Mouse (Mus musculus) megakaryocyte, embryonic 14.5 days (primary cell): ENCODE measurements around the gene Zbtb20.

Source experiments
- FLI1 ChIP-seq: IDR thresholded peaks from 2 replicates; pipeline ENCODE4 v1.6.1; 2012; ENCODE audit warnings: low read length, inconsistent platforms, mixed read lengths
- GATA1 ChIP-seq: IDR thresholded peaks from 3 replicates; pipeline ENCODE4 v1.6.1; 2012; ENCODE audit warnings: mixed read lengths, low read length, inconsistent platforms, borderline replicate concordance

DNA sequence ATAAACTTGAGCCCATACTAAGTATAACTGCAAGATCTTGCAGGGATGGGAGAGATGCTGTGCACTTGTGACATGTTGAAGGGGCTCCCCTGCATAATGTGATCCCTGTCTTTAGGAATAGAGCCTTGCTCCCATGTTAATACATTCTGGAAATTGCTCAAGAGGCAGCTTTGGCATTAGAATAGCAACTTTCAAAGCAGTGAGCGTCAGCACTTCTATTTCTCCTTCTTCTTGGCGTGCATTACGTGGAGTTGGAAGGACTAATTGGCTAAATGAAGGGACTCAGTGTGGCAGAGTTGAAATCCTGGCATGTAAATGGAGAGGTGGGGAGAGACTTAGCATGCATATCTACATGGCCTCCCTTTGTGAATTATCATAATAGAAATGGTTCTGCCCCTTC, 658.4 kb downstream of the Zbtb20 start:
- TF ChIP-seq GATA1: no peak
- no peak for TF ChIP-seq FLI1
